Mouse (Mus musculus): Measurements from ENCODE around the gene P2rx4.

P2rx4 gene

DNA sequence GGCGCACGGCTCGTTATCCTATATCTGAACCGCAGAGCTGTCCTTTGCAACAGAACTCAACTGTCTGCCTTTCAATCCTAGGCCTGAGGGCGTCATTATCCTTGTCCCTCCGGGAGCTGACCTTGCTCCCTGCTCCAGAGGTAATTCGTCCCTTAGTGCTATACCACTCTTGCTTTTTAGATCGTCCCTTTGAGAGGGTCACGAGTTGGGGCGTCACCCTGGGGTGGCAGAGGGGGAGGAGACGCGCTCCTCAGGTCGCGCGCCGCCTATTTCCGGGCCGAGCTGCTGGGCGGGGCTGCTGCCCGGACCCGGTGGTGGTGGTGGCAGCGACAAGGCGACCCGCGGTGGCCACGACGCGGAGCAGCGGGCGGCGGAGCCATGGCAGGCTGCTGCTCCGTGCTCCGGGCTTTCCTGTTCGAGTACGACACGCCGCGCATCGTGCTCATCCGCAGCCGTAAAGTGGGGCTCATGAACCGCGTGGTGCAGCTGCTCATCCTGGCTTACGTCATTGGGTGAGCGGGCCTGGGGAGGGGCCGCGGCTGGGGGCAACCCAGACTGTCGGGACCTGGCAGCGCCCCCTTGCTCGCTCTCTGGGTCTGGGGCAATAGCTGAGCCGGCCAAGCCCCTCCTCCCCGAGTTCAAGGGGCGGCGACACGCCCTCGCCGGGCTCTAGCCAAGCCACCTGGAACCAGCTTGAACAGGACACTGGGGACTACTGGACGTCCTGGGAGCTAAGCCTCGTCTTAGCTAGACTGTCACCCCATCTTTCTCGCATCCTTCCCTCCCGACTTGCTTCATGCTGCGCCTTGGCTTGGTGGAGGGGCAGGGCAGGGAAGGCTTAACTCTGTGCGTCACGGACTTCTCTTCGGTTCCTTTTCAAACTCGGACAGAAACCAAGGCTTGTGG, at the start of gene P2rx4:
Gene P2rx4 (plus strand): TSS at position 269 of the 906 bp plus-strand sequence.
- peak; percentile 92 for DNase-seq (ENCODE audit: low read depth, low spot score)

- DNase-seq (ENCODE audit: low read depth, low spot score) = no peak
Measured at GRCm38 (mm10) chr5:122662501-122662900, 44.8 kb upstream of the P2rx4 start.

DNA sequence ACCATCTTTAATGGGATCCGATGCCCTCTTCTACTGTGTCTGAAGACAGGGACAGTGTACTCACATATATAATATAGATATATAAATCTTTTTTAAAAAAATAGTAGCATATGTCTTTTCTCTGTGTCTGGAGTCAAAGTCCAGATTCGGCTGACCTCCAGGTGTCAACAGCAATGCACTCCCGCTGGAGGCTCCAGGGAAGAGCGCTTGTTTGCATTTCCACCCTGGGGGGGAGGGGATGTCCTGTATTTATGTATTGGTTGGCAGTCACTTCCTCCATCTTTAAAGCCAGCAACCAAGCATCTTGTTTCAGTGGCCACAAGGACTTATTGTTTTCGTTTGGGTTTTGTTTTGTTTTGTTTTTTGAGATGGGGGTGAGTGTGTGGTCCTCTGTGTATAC, 42.3 kb upstream of the P2rx4 start:
- no peak for DNase-seq (ENCODE audit: low read depth, low spot score)

GRCm38 (mm10) chr5:122668981-122669897, 38.1 kb upstream of the P2rx4 start:
- no peak for DNase-seq (ENCODE audit: low read depth, low spot score)

DNA sequence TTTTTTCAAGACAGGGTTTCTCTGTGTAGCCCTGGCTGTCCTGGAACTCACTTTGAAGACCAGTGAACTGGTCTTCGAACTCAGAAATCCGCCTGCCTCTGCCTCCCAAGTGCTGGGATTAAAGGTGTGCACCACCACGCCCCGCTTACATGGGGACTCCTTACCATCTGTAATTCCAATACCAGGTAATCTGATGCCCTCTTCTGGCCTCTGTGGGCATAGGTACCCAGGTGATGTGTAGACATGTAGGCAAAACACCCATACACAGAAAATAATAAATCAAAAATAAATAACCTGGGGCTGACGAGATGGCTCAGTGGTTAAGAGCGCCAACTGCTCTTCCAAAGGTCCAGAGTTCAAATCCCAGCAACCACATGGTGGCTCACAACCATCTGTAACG, 35.7 kb upstream of the P2rx4 start:
- DNase-seq (ENCODE audit: low read depth, low spot score) = peak; percentile 57

- no peak for DNase-seq (ENCODE audit: low read depth, low spot score)
Measured at GRCm38 (mm10) chr5:122672298-122672697, 35.0 kb upstream of the P2rx4 start.

GRCm38 (mm10) chr5:122676002-122676401, 31.3 kb upstream of the P2rx4 start:
- no peak for DNase-seq (ENCODE audit: low read depth, low spot score)

DNA sequence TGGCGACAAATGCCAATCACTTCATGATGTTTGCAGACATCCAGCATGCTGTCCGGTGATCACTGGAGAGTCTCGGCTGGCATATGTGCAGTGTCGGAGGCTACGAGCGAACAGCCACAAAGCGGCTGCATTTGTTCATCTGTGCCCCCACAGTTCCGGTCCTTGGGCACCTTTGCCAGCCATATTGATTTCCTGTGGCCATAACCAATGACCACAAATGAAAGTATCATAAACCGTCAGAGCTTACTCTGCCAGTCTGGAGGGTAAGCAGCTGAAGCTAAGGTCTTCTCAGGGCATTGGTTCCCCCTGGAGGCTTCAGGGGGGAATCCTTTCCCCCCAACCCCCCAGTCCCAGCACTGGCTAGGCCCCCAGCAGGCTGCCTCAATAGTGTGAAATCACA, 29.4 kb upstream of the P2rx4 start:
- no peak for DNase-seq (ENCODE audit: low read depth, low spot score)

GRCm38 (mm10) chr5:122679881-122680280, 27.5 kb upstream of the P2rx4 start:
- DNase-seq (ENCODE audit: low read depth, low spot score) = no peak

DNA sequence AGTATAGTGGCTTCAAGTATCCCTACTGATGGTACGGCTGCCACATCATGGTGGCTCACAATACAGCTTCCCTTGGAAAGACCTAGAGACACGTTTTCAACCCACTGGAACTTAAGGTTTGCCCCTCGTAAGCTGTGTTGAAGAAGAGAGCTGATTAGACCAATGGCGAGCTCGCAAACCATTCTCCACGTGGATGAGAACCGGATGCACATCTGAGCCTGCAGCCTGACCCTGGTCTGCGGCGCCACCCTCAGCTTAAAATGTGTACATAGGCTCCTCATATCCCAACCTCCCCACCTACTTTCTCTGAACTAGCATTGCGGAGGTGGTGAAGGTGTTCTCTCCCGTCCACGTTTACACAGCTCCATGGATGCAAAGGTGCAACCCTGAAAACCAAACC, 26.1 kb upstream of the P2rx4 start:
- DNase-seq (ENCODE audit: low read depth, low spot score) = no peak

- peak; percentile 45 for DNase-seq (ENCODE audit: low read depth, low spot score)
Measured at GRCm38 (mm10) chr5:122683926-122684325, 23.4 kb upstream of the P2rx4 start.

GRCm38 (mm10) chr5:122687391-122687790, 20.0 kb upstream of the P2rx4 start:
- DNase-seq (ENCODE audit: low read depth, low spot score) = no peak

- no peak for DNase-seq (ENCODE audit: low read depth, low spot score)
Measured at GRCm38 (mm10) chr5:122689153-122689552, 18.2 kb upstream of the P2rx4 start.

GRCm38 (mm10) chr5:122690486-122690885, 16.9 kb upstream of the P2rx4 start:
- no peak for DNase-seq (ENCODE audit: low read depth, low spot score)

DNA sequence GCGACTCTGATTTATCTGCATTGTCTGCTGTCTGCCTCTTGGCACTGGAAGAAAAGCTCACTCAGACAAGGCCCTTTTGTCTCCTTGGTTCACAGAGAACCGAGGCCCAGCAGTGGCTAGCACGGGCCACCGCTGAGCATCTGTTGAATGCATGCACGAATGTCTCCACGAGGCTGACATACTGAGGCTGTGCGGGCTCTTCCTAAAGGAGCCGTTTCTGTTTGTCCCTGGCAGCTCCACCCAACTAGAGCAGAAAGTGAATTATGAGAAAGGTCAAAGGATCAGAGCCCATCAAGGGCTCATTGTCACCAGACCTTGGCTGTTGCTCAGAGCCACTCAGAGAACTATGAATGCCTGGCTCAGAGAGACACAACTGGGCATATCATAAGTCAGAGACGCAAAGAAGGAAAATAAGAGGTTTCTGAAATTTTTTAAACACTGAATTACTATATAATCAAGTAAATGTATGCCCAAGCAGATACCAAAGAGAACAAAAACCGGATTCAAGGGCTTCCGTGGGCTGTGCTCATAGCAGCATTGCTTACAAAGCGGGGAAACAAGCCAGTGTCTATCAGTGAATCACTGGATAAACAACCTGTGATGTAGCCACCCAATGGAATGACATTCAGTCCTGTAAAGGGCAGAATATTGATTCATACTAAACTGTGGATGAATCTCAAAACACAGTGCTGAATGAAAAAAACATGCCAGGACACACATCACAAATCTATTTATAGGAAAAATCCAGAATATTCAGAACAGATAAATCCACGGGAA, 13.7 kb upstream of the P2rx4 start:
- DNase-seq (ENCODE audit: low read depth, low spot score) = no peak

DNA sequence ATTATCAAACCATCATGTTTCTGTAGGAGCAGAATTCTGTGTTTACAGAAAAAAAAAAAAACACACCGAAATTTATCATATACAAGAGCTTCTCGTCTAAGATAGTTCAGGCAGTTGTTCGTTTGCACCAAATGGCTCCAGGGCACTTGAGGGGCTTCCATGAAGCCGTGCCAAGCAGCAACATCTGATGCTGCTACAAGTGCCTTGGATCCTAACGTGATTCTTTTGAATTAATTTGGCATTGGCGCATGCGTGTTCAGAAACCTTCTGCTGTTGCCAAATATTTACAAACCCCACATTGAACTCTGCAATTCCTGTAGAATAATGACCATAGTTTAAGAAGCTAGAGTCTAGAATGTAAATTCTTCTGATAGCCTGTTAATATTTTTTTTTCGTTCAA, 11.8 kb upstream of the P2rx4 start:
- DNase-seq (ENCODE audit: low read depth, low spot score) = no peak

- no peak for DNase-seq (ENCODE audit: low read depth, low spot score)
Measured at GRCm38 (mm10) chr5:122698041-122698700, 9.2 kb upstream of the P2rx4 start.

- DNase-seq (ENCODE audit: low read depth, low spot score) = no peak
Measured at GRCm38 (mm10) chr5:122698701-122699060, 8.7 kb upstream of the P2rx4 start.

DNA sequence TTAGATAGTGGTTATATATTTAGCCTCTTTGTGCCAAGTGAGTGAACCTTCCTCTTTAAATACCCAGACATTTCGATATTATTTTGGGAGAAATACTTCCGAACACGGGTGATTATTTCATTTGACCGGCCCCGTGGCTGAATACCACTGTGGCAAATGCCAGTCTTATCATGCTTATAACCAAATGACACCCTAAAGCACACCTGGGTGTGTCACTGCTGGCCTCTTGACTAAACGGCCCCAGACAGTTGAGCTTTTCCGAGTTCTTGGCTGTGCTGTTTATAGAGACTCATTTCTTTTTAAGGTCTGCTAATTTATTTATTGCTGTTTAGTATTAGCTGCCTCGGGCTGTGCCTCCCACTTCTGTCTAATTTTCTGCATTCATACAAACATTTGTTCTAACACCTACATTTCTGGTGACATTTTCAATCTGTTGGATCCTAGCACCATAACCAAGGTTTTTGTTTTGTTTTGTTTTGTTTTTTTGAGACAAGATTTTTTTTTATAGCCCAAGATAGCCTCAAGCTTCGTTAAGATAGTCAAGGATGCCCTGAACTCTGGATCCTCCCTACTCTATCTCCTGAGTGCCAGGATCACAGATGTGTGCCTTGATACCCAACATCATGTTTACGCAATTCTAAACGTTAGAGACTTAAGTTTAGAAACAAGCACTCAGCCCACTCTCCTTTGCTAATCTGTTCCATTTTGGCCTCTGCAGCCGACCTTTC, 7.1 kb upstream of the P2rx4 start:
- DNase-seq (ENCODE audit: low read depth, low spot score) = no peak

GRCm38 (mm10) chr5:122700837-122701212, 6.5 kb upstream of the P2rx4 start:
- no peak for DNase-seq (ENCODE audit: low read depth, low spot score)

- DNase-seq (ENCODE audit: low read depth, low spot score) = peak; percentile 9
Measured at GRCm38 (mm10) chr5:122702156-122702555, 5.2 kb upstream of the P2rx4 start.

Measured in A20 (cell line).